Mouse (Mus musculus): Measurements from ENCODE around the gene Ikbip. TPM values are rescaled to one million over a fixed set of nuclear protein-coding genes. Genes with fewer than 3 reads are reported as not detected.

Ikbip gene
- total and polyA plus RNA-seq, 3 experiments, result 1.4 to 8.7 (median 6.4) TPM

- ATAC-seq (ENCODE audit: extremely low read depth, insufficient number of reproducible peaks, low FRiP score, poor library complexity, severe bottlenecking), result no peak
- TF ChIP-seq CTCF (IDR thresholded peaks at IDR 0.05; ENCODE audit: low read depth, low read length), result no peak
- no peak for TF ChIP-seq POLR2AphosphoS5 (IDR thresholded peaks at IDR 0.05; ENCODE audit: insufficient replicate concordance, low read depth, low read length)
- TF ChIP-seq GATA2 (IDR thresholded peaks at IDR 0.05; ENCODE audit: borderline replicate concordance, low read depth, low read length), result no peak
- TF ChIP-seq TAL1 (conservative IDR thresholded peaks at IDR 0.05; ENCODE audit: low read depth, low read length), result no peak
- no peak for TF ChIP-seq GATA1 (IDR thresholded peaks at IDR 0.05; ENCODE audit: borderline replicate concordance, low read length)
- no peak for DNase-seq (ENCODE audit: low spot score)
- Histone ChIP-seq H3K4me1 (ENCODE audit: insufficient read depth, low read depth, low read length) (peaks cover 4% of the 10 kb centered on the region; the same call in 1 of the 2 replicates), H3K36me3 (replicated peaks) (no peaks in the 10 kb centered on the region), H3K9me3 (replicated peaks) (no peaks in the 10 kb centered on the region), H3K27me3 (ENCODE audit: insufficient read depth, low read length) (peaks cover 3% of the 10 kb centered on the region), H3K4me3 (ENCODE audit: low read depth, low read length) (no peak overlapping the region)
Observed at GRCm38 (mm10) chr10:91137400-91137799, 54.7 kb downstream of the Ikbip start.

DNA sequence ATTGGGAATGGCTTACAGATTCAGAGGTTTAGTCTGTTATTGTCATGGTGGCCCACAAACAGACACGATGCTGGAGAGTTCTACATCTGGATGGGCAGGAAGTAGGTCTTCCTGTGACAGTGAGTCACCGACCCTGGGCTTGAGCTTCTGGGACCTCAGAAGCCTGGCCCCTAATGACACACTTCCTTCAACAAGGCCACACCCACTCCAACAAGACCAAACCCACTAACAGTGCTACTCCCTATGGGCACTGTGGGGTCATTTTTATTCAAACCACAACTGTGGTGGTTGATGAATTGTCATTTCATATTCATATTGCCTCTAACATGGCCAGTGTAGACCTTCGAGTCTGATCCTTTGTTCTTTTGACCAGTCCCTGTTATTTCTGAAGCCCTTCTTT, 55.6 kb downstream of the Ikbip start:
- no peaks in the 10 kb centered on the region for H3K9me3 ChIP-seq (replicated peaks)
- H3K36me3 ChIP-seq (replicated peaks), result no peaks in the 10 kb centered on the region
- no peak for DNase-seq (ENCODE audit: low spot score)
- TF ChIP-seq POLR2AphosphoS5 (IDR thresholded peaks at IDR 0.05; ENCODE audit: insufficient replicate concordance, low read depth, low read length), result no peak
- TF ChIP-seq TAL1 (conservative IDR thresholded peaks at IDR 0.05; ENCODE audit: low read depth, low read length), result no peak
- no peak for TF ChIP-seq CTCF (IDR thresholded peaks at IDR 0.05; ENCODE audit: low read depth, low read length)
- no peak for TF ChIP-seq GATA1 (IDR thresholded peaks at IDR 0.05; ENCODE audit: borderline replicate concordance, low read length)
- no peak for TF ChIP-seq GATA2 (IDR thresholded peaks at IDR 0.05; ENCODE audit: borderline replicate concordance, low read depth, low read length)
- ATAC-seq (ENCODE audit: extremely low read depth, insufficient number of reproducible peaks, low FRiP score, poor library complexity, severe bottlenecking), result peak; percentile 66
- H3K4me3 ChIP-seq (ENCODE audit: low read depth, low read length), result no peak overlapping the region
- peaks cover 10% of the 10 kb centered on the region; the same call in 1 of the 2 replicates for H3K4me1 ChIP-seq (ENCODE audit: insufficient read depth, low read depth, low read length)
- peaks cover 3% of the 10 kb centered on the region; the same call in 1 of the 2 replicates for H3K27me3 ChIP-seq (ENCODE audit: insufficient read depth, low read length)

- DNase-seq (ENCODE audit: low spot score) (no peak), ATAC-seq (ENCODE audit: extremely low read depth, insufficient number of reproducible peaks, low FRiP score, poor library complexity, severe bottlenecking) (no peak)
- Histone ChIP-seq H3K9me3 (replicated peaks) (no peaks in the 10 kb centered on the region), H3K4me3 (ENCODE audit: low read depth, low read length) (no peak overlapping the region), H3K36me3 (replicated peaks) (peaks cover 4% of the 10 kb centered on the region), H3K4me1 (ENCODE audit: insufficient read depth, low read depth, low read length) (peaks cover 16% of the 10 kb centered on the region), H3K27me3 (ENCODE audit: insufficient read depth, low read length) (peaks cover 3% of the 10 kb centered on the region; the same call in 1 of the 2 replicates)
- no peak for TF ChIP-seq GATA1 (IDR thresholded peaks at IDR 0.05; ENCODE audit: borderline replicate concordance, low read length)
- no peak for TF ChIP-seq TAL1 (conservative IDR thresholded peaks at IDR 0.05; ENCODE audit: low read depth, low read length)
- no peak for TF ChIP-seq CTCF (IDR thresholded peaks at IDR 0.05; ENCODE audit: low read depth, low read length)
- TF ChIP-seq GATA2 (IDR thresholded peaks at IDR 0.05; ENCODE audit: borderline replicate concordance, low read depth, low read length), result no peak
- no peak for TF ChIP-seq POLR2AphosphoS5 (IDR thresholded peaks at IDR 0.05; ENCODE audit: insufficient replicate concordance, low read depth, low read length)
Observed at GRCm38 (mm10) chr10:91139148-91139766, 56.5 kb downstream of the Ikbip start.

- ATAC-seq (ENCODE audit: extremely low read depth, insufficient number of reproducible peaks, low FRiP score, poor library complexity, severe bottlenecking) (0 out of 2 replicates have a peak, but pooled peaks have one; percentile 56), DNase-seq (ENCODE audit: low spot score) (peak; percentile 36)
- H3K4me1 ChIP-seq (ENCODE audit: insufficient read depth, low read depth, low read length), result peaks cover 18% of the 10 kb centered on the region
- peaks cover 21% of the 10 kb centered on the region for H3K36me3 ChIP-seq (replicated peaks)
- H3K4me3 ChIP-seq (ENCODE audit: low read depth, low read length), result no peak overlapping the region
- TF ChIP-seq GATA2 (IDR thresholded peaks at IDR 0.05; ENCODE audit: borderline replicate concordance, low read depth, low read length) (no peak), CTCF (IDR thresholded peaks at IDR 0.05; ENCODE audit: low read depth, low read length) (peak; percentile 36; the same call in 1 of the 2 replicates)
- no peaks in the 10 kb centered on the region for H3K9me3 ChIP-seq (replicated peaks)
- no peaks in the 10 kb centered on the region for H3K27me3 ChIP-seq (ENCODE audit: insufficient read depth, low read length)
Observed at GRCm38 (mm10) chr10:91141564-91141963, 58.8 kb downstream of the Ikbip start.

DNA sequence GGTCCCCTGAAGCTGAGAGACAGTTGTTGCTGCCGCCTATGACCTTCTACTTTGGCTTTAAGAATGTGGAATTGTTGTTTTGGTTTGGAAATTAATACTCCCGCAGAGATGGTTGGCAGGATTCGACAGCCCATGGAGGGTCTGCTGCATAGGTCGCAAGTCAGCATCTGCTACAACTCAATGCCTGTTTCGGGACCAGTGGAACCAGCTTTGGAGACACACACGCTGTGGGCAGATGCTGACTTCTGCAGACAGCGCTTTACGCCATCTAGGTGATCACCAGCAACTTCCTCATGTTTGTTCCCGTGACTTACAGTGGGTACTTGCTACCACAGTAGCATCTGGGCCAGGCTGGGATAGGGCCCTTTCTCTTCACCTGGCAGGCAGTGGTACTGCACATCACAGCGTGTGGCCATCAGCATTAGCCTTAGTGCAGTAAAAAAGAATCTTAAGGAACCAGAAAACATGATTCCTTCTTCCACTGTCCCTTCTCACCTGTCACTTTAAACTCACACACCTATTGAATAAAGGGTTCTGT, 60.0 kb downstream of the Ikbip start:
- DNase-seq (ENCODE audit: low spot score) (no peak), ATAC-seq (ENCODE audit: extremely low read depth, insufficient number of reproducible peaks, low FRiP score, poor library complexity, severe bottlenecking) (no peak)
- no peaks in the 10 kb centered on the region for H3K27me3 ChIP-seq (ENCODE audit: insufficient read depth, low read length)
- H3K4me1 ChIP-seq (ENCODE audit: insufficient read depth, low read depth, low read length), result peaks cover 15% of the 10 kb centered on the region
- H3K4me3 ChIP-seq (ENCODE audit: low read depth, low read length), result no peak overlapping the region
- no peak for TF ChIP-seq GATA1 (IDR thresholded peaks at IDR 0.05; ENCODE audit: borderline replicate concordance, low read length)
- no peak for TF ChIP-seq GATA2 (IDR thresholded peaks at IDR 0.05; ENCODE audit: borderline replicate concordance, low read depth, low read length)
- no peak for TF ChIP-seq CTCF (IDR thresholded peaks at IDR 0.05; ENCODE audit: low read depth, low read length)
- no peak for TF ChIP-seq TAL1 (conservative IDR thresholded peaks at IDR 0.05; ENCODE audit: low read depth, low read length)
- 0 out of 2 replicates have a peak, but pooled peaks have one; percentile 51 for TF ChIP-seq POLR2AphosphoS5 (IDR thresholded peaks at IDR 0.05; ENCODE audit: insufficient replicate concordance, low read depth, low read length)
- H3K9me3 ChIP-seq (replicated peaks), result no peaks in the 10 kb centered on the region
- peaks cover 33% of the 10 kb centered on the region for H3K36me3 ChIP-seq (replicated peaks)

DNA sequence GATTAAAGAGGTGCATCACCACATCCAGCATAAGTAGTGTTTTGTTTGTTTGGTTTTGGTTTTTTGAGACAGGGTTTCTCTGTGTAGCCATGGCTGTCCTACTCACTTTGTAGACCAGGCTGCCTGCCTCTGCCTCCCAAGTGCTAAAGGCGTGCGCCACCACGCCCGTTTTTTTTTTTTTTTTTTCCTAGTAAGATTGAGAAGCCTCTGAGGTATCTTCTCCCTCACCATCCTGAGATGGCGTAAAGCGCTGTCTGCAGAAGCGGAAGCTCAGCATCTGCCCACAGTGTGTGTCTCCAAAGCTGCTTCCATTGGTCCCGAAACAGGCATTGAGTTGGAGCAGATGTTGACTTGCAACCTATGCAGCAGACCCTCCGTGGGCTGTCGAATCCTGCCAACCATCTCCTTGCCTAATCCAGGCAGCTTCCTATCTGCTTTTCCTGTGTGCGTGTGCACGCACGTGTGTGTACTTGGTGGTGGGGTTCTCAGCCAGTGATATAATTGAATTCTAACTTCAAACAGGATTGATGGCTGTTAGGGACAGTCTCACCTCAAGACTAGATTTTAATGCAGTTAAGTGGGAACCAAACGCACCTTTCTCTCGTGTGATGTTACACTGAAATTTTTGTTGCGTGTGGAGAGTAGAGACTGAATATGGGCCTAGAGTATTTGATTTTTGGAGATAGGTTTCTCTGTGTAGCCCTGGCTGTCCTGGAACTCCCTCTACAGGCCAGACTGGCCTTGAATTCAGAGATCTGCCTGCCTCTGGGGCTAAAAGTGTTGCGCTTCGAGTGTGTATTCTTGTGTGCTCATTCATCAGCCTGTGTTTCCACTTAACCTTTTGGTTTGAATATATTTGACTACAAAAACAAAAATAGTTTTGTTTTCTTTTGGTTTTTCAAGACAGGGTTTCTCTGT, 60.8 kb downstream of the Ikbip start:
- peaks cover 37% of the 10 kb centered on the region for H3K36me3 ChIP-seq (replicated peaks)
- no peak for DNase-seq (ENCODE audit: low spot score)
- no peak for ATAC-seq (ENCODE audit: extremely low read depth, insufficient number of reproducible peaks, low FRiP score, poor library complexity, severe bottlenecking)

More for the DNA sequence above, 60.8 kb downstream of the Ikbip start:
- H3K27me3 ChIP-seq (ENCODE audit: insufficient read depth, low read length), result no peaks in the 10 kb centered on the region
- peaks cover 15% of the 10 kb centered on the region for H3K4me1 ChIP-seq (ENCODE audit: insufficient read depth, low read depth, low read length)
- TF ChIP-seq POLR2AphosphoS5 (IDR thresholded peaks at IDR 0.05; ENCODE audit: insufficient replicate concordance, low read depth, low read length), result 0 out of 2 replicates have a peak, but pooled peaks have one; percentile 46
- TF ChIP-seq GATA1 (IDR thresholded peaks at IDR 0.05; ENCODE audit: borderline replicate concordance, low read length), result no peak
- no peak for TF ChIP-seq CTCF (IDR thresholded peaks at IDR 0.05; ENCODE audit: low read depth, low read length)
- no peak for TF ChIP-seq TAL1 (conservative IDR thresholded peaks at IDR 0.05; ENCODE audit: low read depth, low read length)
- H3K4me3 ChIP-seq (ENCODE audit: low read depth, low read length), result no peak overlapping the region
- H3K9me3 ChIP-seq (replicated peaks), result no peaks in the 10 kb centered on the region
